Mouse (Mus musculus): ENCODE measurements around the gene Sap25. TPM values are rescaled to one million over a fixed set of nuclear protein-coding genes. Genes with fewer than 3 reads are reported as not detected.

The Sap25 gene
- total and polyA plus RNA-seq, 3 experiments: 3.0 to 84.6 (median 14.8) TPM

DNA sequence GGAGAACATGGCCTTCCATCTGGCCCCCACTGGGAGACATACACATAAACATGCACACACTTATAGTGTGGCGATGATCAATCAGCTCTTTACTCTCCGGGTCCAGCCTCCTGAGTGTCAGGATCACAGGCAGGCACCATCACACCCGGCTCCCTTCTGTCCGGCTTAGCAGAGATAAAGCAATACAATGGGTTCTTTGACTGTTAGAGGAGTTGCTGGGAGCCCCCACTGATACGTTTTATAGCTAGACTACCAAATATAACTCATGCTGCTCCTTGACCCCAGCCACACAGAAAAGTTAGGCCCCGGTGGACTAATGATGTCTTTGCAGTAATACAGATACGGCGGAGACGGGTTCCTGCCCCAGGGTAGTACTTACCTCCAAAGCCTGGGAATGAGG is 21.9 kb downstream of the Sap25 start:
- DNase-seq: no peak

DNA sequence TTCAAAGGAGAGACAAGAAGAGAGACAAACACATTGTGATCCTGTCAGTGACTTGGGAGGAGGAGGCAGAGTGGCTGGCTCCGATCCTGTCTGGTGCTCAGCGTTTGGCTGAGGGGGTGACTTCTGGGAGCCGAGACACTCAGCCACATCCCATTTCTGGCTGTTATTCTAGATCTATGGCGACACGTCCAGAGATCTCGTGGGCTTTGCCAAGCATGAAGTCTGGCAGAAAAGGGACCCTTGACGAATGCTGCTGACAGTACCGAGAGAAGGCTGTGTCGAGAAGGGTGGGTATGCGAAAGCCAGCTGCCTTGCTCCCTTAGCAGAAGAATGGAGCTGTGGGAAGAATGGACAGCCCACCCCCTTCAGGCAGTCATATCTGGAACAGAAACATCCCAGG is 27.8 kb downstream of the Sap25 start:
- DNase-seq: no peak

DNA sequence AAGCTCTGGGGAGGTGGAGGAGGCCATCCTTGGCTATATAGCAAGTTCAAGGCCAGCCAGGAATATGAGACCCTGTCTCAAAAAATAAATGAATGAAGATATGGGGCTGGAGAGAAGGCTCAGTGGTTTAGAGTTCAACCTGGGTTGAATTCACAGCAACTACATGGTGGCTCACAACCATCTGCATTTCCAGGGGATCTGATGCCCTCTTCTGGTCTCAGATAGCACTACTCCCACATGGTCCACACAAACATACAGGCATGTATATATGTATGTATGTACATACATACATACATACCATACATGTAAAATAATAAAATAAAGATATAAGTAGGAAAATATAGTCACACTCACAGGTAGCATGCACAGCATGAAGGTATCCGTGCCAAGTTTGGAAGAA is 29.1 kb downstream of the Sap25 start:
- DNase-seq: no peak

DNA sequence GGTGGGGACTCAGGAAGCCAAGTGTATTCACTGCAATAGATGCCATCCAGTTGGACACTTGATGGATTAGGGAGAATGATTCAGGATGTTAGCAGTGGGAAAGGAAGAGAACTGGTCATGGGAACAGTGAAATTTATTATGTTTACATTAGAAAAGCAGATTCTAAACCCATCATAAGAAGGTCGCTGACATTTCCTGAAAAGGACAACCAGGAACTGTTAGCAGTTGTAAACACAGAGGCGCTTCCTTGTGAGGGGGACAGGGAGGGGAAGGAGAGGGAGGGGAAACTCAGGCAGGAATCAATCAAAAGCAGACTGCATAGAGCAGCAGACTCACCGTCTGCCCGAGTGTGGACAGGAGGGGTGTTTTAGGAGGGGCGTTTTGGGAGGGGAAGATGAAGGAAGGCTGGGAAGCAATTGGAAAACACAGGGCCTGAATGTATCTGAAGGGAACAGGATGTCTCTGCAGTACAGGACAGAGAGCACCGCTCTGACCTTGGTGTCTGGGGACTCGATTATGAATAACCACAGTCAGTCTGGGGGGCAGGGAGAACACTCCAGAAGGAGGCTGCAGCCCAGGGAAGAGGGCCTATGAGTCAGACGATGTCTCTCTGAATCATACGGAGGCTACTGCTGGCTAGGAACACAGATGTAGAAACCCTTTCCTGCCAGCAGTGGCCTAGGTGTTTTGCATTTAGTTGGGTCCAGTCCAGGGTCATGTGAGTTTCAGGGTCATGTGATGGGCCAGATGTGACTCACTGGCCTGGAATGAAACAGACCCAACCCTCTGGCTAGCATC is 30.5 kb downstream of the Sap25 start:
- DNase-seq: peak; percentile 94

DNA sequence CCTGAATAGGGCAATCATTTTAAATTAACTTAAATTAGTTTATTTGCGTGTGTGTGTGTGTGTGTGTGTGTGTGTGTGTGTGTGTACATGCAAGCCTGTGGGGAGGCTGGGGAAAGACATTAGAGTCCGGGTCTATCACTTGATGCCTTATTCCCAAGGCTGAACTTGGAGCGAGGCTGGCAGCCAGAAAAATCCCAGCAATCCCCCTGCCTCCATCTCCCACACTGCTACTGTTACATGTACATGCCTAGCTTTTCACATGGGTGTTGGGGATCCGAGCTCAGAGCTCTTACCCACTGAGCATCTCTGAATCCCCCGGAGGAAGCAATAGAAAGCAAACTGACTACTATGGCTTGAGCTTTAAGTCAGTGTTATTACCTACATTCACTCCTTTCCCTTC is 31.2 kb downstream of the Sap25 start:
- DNase-seq: no peak

DNA sequence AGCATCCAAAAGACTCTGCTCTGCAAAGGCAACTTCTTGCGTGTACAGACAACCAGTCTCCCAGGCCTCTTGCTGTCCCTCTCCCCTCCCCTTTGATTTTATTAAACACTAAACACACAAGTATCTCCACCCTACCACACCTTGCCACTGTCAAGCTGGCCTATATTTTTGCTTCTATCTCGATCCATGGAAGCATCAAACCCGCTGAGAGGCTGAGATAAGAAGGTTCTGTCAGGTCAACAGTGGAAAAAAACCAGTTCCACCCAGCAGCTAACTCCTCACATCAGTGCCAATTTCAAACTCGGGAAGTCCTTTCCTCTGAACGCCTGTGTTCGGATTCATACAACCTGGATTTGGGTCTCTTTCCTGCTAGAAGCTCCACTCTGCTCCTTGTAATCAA is 31.9 kb downstream of the Sap25 start:
- no peak for DNase-seq

DNA sequence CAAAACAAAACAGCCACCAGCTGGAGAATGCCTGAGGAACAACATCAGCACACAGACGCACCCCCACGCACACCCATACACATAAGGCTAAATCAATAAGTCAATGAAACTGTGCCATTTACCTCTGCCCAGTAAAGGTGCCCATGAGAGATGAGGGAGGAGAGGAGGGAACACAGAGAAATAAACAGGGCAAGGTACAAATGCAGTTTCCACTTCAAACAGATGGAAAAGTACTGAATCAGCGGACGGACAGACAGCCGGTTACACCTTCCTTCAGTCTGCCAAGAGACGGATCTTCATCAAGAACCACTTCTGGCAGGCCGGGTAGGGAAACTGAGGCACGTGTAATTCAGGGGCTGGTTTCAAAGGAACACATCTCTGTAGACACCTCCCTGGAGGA is 33.7 kb downstream of the Sap25 start:
- no peak for DNase-seq

DNA sequence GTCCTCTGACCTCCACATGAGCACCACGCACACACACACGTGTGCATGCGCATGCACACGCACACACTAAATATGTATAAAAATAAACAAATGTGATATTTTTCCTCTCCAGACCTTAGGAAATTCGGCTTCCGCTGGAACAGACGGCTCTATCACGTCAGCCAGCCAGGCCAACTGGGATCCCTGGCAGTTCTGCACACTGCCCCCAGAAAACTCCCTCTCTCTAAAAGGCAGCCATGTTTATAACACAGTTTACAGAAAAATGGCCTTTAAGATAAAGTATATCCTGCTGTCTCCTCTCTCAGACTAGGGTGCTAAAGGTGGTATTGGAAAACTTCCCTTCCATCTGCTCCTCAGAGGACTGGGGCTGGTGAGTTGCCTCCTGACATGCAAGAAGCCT is 36.7 kb downstream of the Sap25 start:
- DNase-seq: no peak

DNA sequence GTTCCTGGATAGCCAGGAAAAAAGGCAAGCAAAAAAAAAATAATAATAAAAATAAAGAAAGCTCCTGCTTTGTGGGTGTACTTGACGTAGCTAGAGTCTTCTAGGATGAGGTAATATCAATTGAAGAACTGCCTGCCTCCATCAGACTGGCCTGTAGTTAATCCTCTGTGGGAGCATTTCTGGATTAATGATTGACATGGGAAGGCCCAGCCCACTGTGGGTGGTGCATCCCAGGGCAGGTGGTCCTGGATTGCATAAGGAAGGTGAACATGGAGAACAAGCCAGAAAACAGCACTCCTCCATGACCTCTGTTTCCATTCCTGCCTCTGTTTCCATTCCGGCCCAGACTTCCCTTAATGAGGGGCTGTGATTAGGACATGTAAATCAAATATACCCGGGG is 37.6 kb downstream of the Sap25 start:
- no peak for DNase-seq

DNA sequence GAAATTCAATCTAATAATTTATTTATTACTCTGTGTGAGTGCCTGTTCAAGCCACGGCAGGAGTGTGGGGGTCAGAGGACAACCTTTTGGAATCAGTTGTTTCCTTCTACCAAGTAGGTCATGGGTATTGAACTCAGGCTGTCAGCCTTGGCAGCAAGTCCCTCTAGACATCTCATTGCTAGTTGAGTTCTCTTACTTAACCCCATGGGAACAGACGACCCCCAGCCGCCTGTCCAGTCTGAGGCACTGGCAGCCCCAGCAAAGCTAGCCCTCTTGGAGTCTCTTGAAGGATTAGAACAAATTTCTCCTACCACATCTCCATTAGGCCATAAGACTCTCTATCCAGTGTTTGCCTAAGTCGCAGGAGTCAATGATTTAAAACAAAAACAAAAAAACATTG is 38.6 kb downstream of the Sap25 start:
- no peak for DNase-seq

DNA sequence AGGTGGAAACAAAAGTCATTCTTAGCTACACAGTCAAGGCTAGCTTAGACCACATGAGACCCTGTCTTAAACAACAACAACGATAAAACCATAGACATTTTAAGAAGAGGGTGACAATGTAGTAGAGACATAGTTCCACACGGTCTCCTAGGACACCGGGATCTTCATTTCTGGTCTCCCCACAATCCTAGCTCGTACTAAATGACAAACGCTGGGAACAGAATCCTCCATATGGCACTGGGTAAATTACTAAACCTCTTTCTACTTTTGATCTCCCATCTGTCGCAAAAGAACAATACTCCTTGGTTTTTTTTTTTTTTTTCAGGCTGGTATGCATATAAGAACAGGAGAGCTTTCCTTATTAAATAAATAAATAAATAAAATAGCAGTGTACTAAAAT is 41.4 kb downstream of the Sap25 start:
- no peak for DNase-seq

DNA sequence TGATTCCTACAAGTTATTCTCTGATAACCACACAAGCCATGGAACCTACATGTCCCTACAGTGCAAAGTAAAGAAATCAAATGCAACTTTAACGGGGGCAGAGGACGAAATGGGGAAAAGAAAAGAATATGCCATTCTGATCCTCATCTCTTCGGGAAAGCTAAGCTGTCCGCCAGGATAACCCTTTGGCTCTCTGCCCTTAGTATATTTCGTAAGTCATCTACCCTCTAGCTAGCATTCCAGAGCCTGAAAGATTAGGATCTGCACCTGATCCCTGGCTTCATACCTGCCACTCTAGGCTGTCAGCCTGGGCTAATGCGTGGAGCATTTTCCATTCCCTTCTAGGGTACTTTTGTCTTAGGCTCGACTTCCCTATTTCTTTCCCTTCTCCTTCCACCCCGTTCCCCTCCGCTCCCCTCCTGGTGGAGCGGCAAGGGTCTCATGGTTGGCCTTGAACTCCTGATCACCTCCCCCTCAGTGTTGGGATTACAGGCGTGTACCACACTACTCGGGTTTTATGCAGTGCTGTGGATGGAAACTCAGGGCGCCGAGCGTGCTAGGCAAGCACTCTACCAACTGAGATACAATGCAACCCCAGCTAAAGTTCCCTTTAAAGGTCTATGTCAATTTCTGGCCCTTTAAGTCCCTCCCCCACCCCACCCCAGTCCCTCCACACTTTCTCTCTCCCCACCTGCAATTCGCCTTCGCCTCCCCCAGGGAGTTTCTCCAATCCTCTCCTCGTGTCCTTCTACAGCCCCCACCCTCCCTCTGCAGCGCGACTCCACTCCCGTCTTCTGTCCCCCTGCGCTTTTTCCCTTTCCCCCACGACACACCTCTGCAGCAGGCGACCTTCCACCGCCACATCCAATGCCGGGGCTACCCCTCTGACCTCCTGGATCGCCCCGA is 42.5 kb downstream of the Sap25 start:
- peak; percentile 42 for DNase-seq

DNA sequence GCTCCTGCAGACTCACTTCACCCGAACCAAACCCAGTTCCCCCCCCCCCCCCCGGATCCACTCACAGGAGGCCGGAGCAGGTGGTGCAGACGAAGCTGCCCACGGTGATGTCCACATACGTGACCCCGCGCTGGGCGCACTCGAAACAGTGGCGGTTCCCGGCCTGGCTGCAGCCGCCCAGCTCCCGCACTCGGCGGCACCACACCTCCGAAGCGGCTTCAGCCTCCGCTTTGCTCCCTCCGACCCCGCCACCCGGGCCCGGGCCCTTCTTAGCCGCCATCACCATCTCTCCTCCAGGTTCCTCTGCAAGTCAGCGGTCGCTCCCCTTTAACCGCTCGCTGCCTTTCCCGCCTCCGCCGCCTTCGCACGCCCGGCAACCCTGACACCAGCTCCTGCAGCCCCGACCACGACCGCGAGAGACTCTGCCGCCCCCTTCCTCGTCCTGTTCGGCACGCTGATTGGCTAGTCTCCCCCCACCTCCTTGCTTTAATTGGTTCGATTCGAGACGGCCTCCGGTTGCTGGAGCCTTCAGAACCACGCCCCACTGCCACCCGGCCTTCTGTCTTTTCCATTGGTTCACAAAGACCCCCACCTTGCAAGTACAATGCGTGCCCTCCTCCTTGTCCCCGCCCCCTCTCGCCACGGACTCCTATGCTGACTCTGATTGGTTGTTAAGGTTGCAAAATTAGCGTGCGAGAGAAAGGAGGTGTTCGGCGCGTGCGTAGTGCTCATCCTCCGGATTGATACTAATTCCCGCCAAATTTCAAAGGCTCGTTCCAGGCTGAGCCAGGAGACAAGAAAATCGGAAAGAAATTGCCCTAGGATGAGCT is 43.4 kb downstream of the Sap25 start, which contains the start of gene Agfg2:
Gene Agfg2, minus strand, starts transcription at position 433 of the 830 bp plus-strand sequence.
- peak; percentile 99 for DNase-seq

DNA sequence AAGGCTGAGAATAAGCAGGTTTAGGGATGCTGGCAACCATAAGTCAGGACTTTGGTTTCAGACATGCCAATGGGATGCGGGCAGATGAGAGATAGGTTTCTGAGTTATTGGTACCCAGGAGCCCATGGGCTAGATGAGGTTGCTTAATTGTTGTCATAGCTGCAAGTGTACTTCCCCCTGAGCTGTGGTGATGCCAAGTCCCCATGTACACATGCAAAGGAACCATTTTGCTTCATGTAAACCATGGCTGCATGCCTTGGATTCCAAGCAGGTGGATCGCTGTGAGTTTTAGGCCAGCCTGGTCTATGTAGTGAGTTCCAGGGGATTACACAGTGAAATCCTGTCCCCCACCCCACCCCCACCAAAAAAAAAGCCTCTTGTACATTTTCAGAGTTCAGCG is 44.5 kb downstream of the Sap25 start:
- no peak for DNase-seq

DNA sequence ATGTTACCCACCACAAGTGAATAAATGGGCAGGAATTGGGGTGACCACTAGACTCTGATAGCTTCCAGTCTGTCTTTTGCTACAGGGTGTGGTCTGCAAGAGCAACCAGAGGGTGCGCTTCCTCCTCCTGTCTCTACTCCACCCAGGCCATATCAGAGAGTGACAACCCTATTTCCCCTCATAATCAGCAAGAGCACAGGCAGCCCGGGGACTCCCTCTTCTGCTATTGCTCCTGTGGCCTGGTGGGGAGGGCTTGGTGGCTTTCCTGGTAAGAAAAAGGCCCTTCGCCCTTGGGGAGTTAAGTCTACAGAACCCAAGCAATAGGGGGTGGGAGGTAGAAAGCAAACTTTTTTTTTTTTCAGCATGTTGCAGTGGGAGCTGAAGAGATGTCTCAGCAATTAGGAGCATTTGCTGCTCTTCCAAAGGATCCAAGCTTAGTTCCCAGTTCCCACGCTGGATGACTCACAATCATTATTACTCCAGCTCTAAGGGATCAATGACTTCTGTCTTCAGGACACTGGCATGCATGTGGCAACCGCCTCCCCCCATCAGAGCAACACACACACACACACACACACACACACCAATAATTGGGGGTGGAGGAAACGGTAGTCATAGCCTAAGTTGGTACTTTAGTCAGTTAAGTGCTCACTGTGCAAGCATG is 45.1 kb downstream of the Sap25 start:
- DNase-seq: no peak

DNA sequence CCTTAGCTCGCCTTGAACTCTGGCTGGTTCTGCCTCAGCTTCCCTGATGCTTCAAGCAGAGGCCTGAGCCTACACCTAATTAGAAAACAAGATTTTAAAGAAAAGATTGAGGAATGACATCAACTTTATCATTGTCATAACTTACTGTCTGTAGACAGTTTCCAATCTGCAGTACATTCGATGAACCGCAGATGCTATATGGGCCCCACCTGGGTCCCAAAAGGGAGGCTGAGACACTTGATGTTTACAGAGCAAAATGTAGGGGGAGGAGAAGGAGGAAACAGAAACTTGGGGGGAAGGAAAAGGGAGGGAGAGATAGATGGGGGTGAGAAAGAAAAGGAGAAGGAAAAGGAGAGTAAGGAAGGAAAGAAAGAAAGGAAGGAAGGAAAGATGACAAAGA is 48.8 kb downstream of the Sap25 start:
- no peak for DNase-seq

DNA sequence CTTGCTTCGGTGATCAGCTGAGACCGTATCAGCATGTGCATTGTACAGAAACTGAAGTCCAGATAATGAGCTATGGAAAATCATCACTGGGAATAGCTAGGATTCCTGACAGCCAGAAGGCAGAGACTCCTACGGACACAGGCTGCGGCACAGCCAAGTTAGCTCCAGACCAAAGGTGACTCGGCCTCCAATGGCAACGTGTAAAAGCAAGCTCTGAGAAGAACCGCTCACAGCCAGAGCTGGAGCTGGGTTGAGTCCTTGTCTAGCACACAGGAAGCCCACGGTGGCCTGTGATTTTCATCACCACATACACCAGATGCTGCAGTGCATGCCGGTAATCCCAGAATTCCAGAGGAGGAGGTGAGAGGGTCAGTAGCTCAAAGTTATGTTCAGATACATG is 49.4 kb downstream of the Sap25 start:
- DNase-seq: no peak

DNA sequence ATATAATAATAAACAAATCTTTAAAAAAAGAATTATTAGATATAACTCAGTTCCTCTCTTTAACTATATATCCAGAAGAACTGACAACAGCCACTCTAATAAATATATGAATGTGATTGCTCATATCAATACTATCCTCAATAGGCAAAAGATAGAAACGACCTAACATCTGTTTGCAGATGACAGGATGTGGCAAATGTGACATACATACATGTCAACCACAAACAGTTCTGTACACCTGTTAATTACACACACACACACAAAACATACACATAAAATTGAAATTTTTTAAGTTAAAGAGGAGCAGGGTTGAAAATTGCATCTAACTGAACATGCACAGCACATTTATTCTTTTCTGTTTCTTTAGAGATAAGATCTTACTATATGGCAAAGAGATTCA is 50.7 kb downstream of the Sap25 start:
- no peak for DNase-seq

All from adrenal gland, adult 2 months (tissue).